In genomic region chr10:80655406-80656129, GRCm38 (mm10) we compare ENCODE assay signal across 8 mouse cellular contexts. TPM values are rescaled to one million over a fixed set of nuclear protein-coding genes. Genes with fewer than 3 reads are reported as not detected.
DNase-seq lines count a peak whose midpoint lies in the region; ATAC-seq and TF ChIP-seq lines count a peak whose summit lies in the region.

No protein-coding gene starts in this region.

- peak overlapping the region; percentile 77 for H3K27ac ChIP-seq in lung, postnatal 0 days (ENCODE audit: low read length)
- H3K27ac ChIP-seq in forebrain, embryonic 13.5 days, result peak overlapping the region; percentile 70
- H3K27ac ChIP-seq in limb, embryonic 11.5 days (replicated peaks; ENCODE audit: low read depth, low read length), result peak overlapping the region; percentile 52; the same call in 1 of the 2 replicates
- no peak overlapping the region for H3K27ac ChIP-seq in olfactory bulb, adult 2 months (ENCODE audit: insufficient read depth, low read depth, low read length)

- no peak for ATAC-seq in lung, postnatal 0 days
- peak; percentile 67 for ATAC-seq in forebrain, embryonic 13.5 days
- peak; percentile 59 for ATAC-seq in limb, embryonic 11.5 days (ENCODE audit: insufficient number of reproducible peaks, low FRiP score, low TSS enrichment, low read depth)

- no peak for TF ChIP-seq CTCF in lung, postnatal 0 days (IDR thresholded peaks at IDR 0.05)
- no peak for TF ChIP-seq CTCF in olfactory bulb, adult 2 months (IDR thresholded peaks at IDR 0.05; ENCODE audit: insufficient read depth, low read depth, low read length)

- peak overlapping the region; percentile 87 for H3K4me3 ChIP-seq in lung, postnatal 0 days (ENCODE audit: low read depth, low read length)
- peak overlapping the region; percentile 82 for H3K4me3 ChIP-seq in forebrain, embryonic 13.5 days
- H3K4me3 ChIP-seq in limb, embryonic 11.5 days (ENCODE audit: low read depth, low read length), result peak overlapping the region; percentile 82
- peak overlapping the region; percentile 59 for H3K4me3 ChIP-seq in olfactory bulb, adult 2 months (ENCODE audit: insufficient read depth, low read depth, low read length)

- no peak for DNase-seq in lung, postnatal 0 days (ENCODE audit: low spot score)
- DNase-seq in lung, postnatal 10 days, result no peak
- DNase-seq in limb, embryonic 11.5 days (ENCODE audit: low spot score), result no peak
- no peak for DNase-seq in left cerebral cortex, adult 11 months (ENCODE audit: low spot score)
- no peak for DNase-seq in ovary, postnatal 10 days (ENCODE audit: low spot score)
- no peak for DNase-seq in adrenal gland, adult 18-20 months (ENCODE audit: low spot score in 2 of 2)

- H3K4me2 ChIP-seq in lung, postnatal 0 days (replicated peaks; ENCODE audit: low read depth, low read length), result peak overlapping the region; percentile 97
- H3K4me2 ChIP-seq in forebrain, embryonic 13.5 days, result peak overlapping the region; percentile 89
- peak overlapping the region; percentile 90 for H3K4me2 ChIP-seq in limb, embryonic 11.5 days (ENCODE audit: low read depth, severe bottlenecking)

- no peak for TF ChIP-seq POLR2A in olfactory bulb, adult 2 months (IDR thresholded peaks at IDR 0.05; ENCODE audit: insufficient read depth, low read depth, low read length)

- TF ChIP-seq EP300 in lung, postnatal 0 days (IDR thresholded peaks at IDR 0.05), result no peak

- 1% methylated on average over 12 of the region's 12 CpGs for WGBS in lung, postnatal 0 days
- WGBS in forebrain, embryonic 13.5 days, result 5% methylated on average over 12 of the region's 12 CpGs
- 2% methylated on average over 12 of the region's 12 CpGs for WGBS in limb, embryonic 11.5 days
- WGBS in olfactory bulb, adult 2 months, result 1% methylated on average over 12 of the region's 12 CpGs

- H3K27me3 ChIP-seq in lung, postnatal 0 days (replicated peaks; ENCODE audit: insufficient read depth, low read length), result no peaks in the 10 kb centered on the region
- H3K27me3 ChIP-seq in forebrain, embryonic 13.5 days, result no peaks in the 10 kb centered on the region
- no peaks in the 10 kb centered on the region for H3K27me3 ChIP-seq in limb, embryonic 11.5 days (ENCODE audit: control insufficient read depth, insufficient read depth, low read length)

- no peaks in the 10 kb centered on the region for H3K9me3 ChIP-seq in lung, postnatal 0 days (ENCODE audit: low read length)
- H3K9me3 ChIP-seq in forebrain, embryonic 13.5 days (replicated peaks), result no peaks in the 10 kb centered on the region
- H3K9me3 ChIP-seq in limb, embryonic 11.5 days (ENCODE audit: control insufficient read depth, low read length), result no peaks in the 10 kb centered on the region

- H3K36me3 ChIP-seq in lung, postnatal 0 days (ENCODE audit: insufficient read depth, low read length), result no peaks in the 10 kb centered on the region
- H3K36me3 ChIP-seq in forebrain, embryonic 13.5 days (ENCODE audit: poor library complexity, severe bottlenecking), result peaks cover 4% of the 10 kb centered on the region; the same call in 1 of the 2 replicates
- no peaks in the 10 kb centered on the region for H3K36me3 ChIP-seq in limb, embryonic 11.5 days (ENCODE audit: control insufficient read depth, insufficient read depth, low read length)

- peak overlapping the region; percentile 89 for H3K9ac ChIP-seq in lung, postnatal 0 days (replicated peaks; ENCODE audit: low read depth)
- H3K9ac ChIP-seq in forebrain, embryonic 13.5 days, result peak overlapping the region; percentile 92
- peak overlapping the region; percentile 92 for H3K9ac ChIP-seq in limb, embryonic 11.5 days (ENCODE audit: low read length)

- peaks cover 5% of the 10 kb centered on the region; the same call in 1 of the 2 replicates for H3K4me1 ChIP-seq in lung, postnatal 0 days (ENCODE audit: insufficient read depth, low read depth, low read length)
- peaks cover 29% of the 10 kb centered on the region for H3K4me1 ChIP-seq in forebrain, embryonic 13.5 days
- H3K4me1 ChIP-seq in limb, embryonic 11.5 days (ENCODE audit: control insufficient read depth, insufficient read depth, low read length), result peaks cover 9% of the 10 kb centered on the region
- peaks cover 45% of the 10 kb centered on the region for H3K4me1 ChIP-seq in olfactory bulb, adult 2 months (ENCODE audit: control insufficient read depth, insufficient read depth, low read length)

RNA-seq across cellular contexts. Expression of gene Btbd2, which starts 1.3 kb away (rescaled TPM):
- 41.7 and 42.9 TPM in 2 replicates for polyA plus RNA-seq in lung, postnatal 0 days (2015; fragmentation: Nextera tagmentation; extraction: Ambion mirVana)
- 59.2 and 61.2 TPM in 2 replicates for polyA plus RNA-seq in forebrain, embryonic 13.5 days (2015; fragmentation: Nextera tagmentation; extraction: Ambion mirVana)
- polyA plus RNA-seq in limb, embryonic 11.5 days (2014; fragmentation: Nextera tagmentation; extraction: Ambion mirVana), result 67.4 and 67.9 TPM in 2 replicates
- polyA plus RNA-seq in olfactory bulb, adult 2 months (2012; ENCODE audit: insufficient read depth, insufficient read length, low replicate concordance, missing spikeins), result not detected in 2 replicates
- total RNA-seq in adrenal gland, adult 18-20 months (2021), result 10 to 100 TPM; 51.4 to 58.5 TPM

RNA-seq across cellular contexts. Expression of gene Mknk2, which starts 22.3 kb away (rescaled TPM):
- 92.2 and 103 TPM in 2 replicates for polyA plus RNA-seq in lung, postnatal 0 days (2015; fragmentation: Nextera tagmentation; extraction: Ambion mirVana)
- 52.3 and 55.1 TPM in 2 replicates for polyA plus RNA-seq in forebrain, embryonic 13.5 days (2015; fragmentation: Nextera tagmentation; extraction: Ambion mirVana)
- polyA plus RNA-seq in limb, embryonic 11.5 days (2014; fragmentation: Nextera tagmentation; extraction: Ambion mirVana), result 95.3 and 98.5 TPM in 2 replicates
- polyA plus RNA-seq in olfactory bulb, adult 2 months (2012; ENCODE audit: insufficient read depth, insufficient read length, low replicate concordance, missing spikeins), result not detected in 2 replicates
- 100 to 1,000 TPM; 162 to 331 TPM for total RNA-seq in adrenal gland, adult 18-20 months (2021)

RNA-seq across cellular contexts. Expression of gene Csnk1g2, which starts 32.9 kb away (rescaled TPM):
- polyA plus RNA-seq in lung, postnatal 0 days (2015; fragmentation: Nextera tagmentation; extraction: Ambion mirVana), result 97.7 and 111 TPM in 2 replicates
- 55.0 and 73.2 TPM in 2 replicates for polyA plus RNA-seq in forebrain, embryonic 13.5 days (2015; fragmentation: Nextera tagmentation; extraction: Ambion mirVana)
- polyA plus RNA-seq in limb, embryonic 11.5 days (2014; fragmentation: Nextera tagmentation; extraction: Ambion mirVana), result 126 and 152 TPM in 2 replicates
- 431 TPM in 1 of 2 replicates, not detected in the other for polyA plus RNA-seq in olfactory bulb, adult 2 months (2012; ENCODE audit: insufficient read depth, insufficient read length, low replicate concordance, missing spikeins)
- 100 to 1,000 TPM; 134 to 140 TPM for total RNA-seq in adrenal gland, adult 18-20 months (2021)

RNA-seq across cellular contexts. Expression of gene Mob3a, which starts 46.2 kb away (rescaled TPM):
- polyA plus RNA-seq in lung, postnatal 0 days (2015; fragmentation: Nextera tagmentation; extraction: Ambion mirVana), result 32.6 and 37.0 TPM in 2 replicates
- polyA plus RNA-seq in forebrain, embryonic 13.5 days (2015; fragmentation: Nextera tagmentation; extraction: Ambion mirVana), result 47.9 and 51.6 TPM in 2 replicates
- 44.0 and 48.6 TPM in 2 replicates for polyA plus RNA-seq in limb, embryonic 11.5 days (2014; fragmentation: Nextera tagmentation; extraction: Ambion mirVana)
- not detected in 2 replicates for polyA plus RNA-seq in olfactory bulb, adult 2 months (2012; ENCODE audit: insufficient read depth, insufficient read length, low replicate concordance, missing spikeins)
- 10 to 100 TPM; 16.1 to 29.6 TPM for total RNA-seq in adrenal gland, adult 18-20 months (2021)

RNA-seq across cellular contexts. Expression of gene Izumo4, which starts 46.4 kb away (rescaled TPM):
- polyA plus RNA-seq in lung, postnatal 0 days (2015; fragmentation: Nextera tagmentation; extraction: Ambion mirVana), result 28.7 and 28.8 TPM in 2 replicates
- 24.5 and 26.3 TPM in 2 replicates for polyA plus RNA-seq in forebrain, embryonic 13.5 days (2015; fragmentation: Nextera tagmentation; extraction: Ambion mirVana)
- polyA plus RNA-seq in limb, embryonic 11.5 days (2014; fragmentation: Nextera tagmentation; extraction: Ambion mirVana), result 4.8 and 5.0 TPM in 2 replicates
- polyA plus RNA-seq in olfactory bulb, adult 2 months (2012; ENCODE audit: insufficient read depth, insufficient read length, low replicate concordance, missing spikeins), result not detected in 2 replicates
- total RNA-seq in adrenal gland, adult 18-20 months (2021), result 10 to 100 TPM; 11.0 to 18.0 TPM
